Mouse (Mus musculus) hindbrain, postnatal 0 days (tissue): Measurements from ENCODE around the gene Zmynd12. TPM values are rescaled to one million over a fixed set of nuclear protein-coding genes. Genes with fewer than 3 reads are reported as not detected.

Experiments used
- ATAC-seq: fragments of 200-750 bp; cut with Nextera tagmentation; 2 replicates; pipeline ENCODE4 v1.8.0; 2017; ENCODE audit warnings: mild to moderate bottlenecking, moderate TSS enrichment, moderate library complexity
- DNase-seq: peaks from one replicate; pipeline ENCODE4 v3.0.0-alpha.2; 2015; ENCODE audit warnings: low spot score
- H3K27ac ChIP-seq: fragments of 300-500 bp; sonication (generic); 2 replicates; pipeline ENCODE4 v1.5.1; 2014; ENCODE audit warnings: mild to moderate bottlenecking
- H3K27me3 ChIP-seq: fragments of 300-500 bp; sonication (generic); 2 replicates; pipeline ENCODE4 v1.6.1; 2014; ENCODE audit warnings: low read length, mixed read lengths; ENCODE audit not compliant: insufficient read depth
- H3K36me3 ChIP-seq: fragments of 300-500 bp; sonication (generic); 2 replicates; pipeline ENCODE4 v1.6.1; 2014; ENCODE audit warnings: low read length, mixed read lengths; ENCODE audit not compliant: insufficient read depth
- H3K4me1 ChIP-seq: fragments of 300-500 bp; sonication (generic); 2 replicates; pipeline ENCODE4 v1.6.1; 2014; ENCODE audit warnings: antibody characterized with exemption, low read length, mixed read lengths; ENCODE audit not compliant: insufficient read depth
- H3K4me2 ChIP-seq: fragments of 300-500 bp; sonication (generic); 2 replicates; pipeline ENCODE4 v1.6.1; 2014; ENCODE audit warnings: low read depth, mild to moderate bottlenecking, low read length, moderate library complexity, mixed read lengths
- H3K4me3 ChIP-seq: fragments of 300-500 bp; sonication (generic); 2 replicates; pipeline ENCODE4 v1.5.1; 2014; ENCODE audit warnings: low read length
- H3K9ac ChIP-seq: fragments of 300-500 bp; sonication (generic); replicated peaks from 2 replicates; pipeline ENCODE4 v1.6.1; 2014; ENCODE audit warnings: mild to moderate bottlenecking, low read length, moderate library complexity, mixed read lengths
- H3K9me3 ChIP-seq: fragments of 300-500 bp; sonication (generic); 2 replicates; pipeline ENCODE4 v1.6.1; 2016; ENCODE audit warnings: low read length, mixed read lengths
- CTCF ChIP-seq: IDR thresholded peaks from 2 replicates; pipeline ENCODE4 v1.5.1; 2016; ENCODE audit warnings: antibody characterized with exemption, control low read depth, low read depth
- WGBS: fragments of 180-500 bp; shearing (Covaris S2); extraction: QIAGEN DNeasy Blood & Tissue Kit; methylation state at CpG from one replicate; pipeline ENCODE4 v1.1.7; 2014; 5-methylcytosine and 5-hydroxymethylcytosine counted together
- polyA plus RNA-seq: library from polyadenylated mRNA; unstranded; fragments of >200 nt; fragmentation: Nextera tagmentation; extraction: Ambion mirVana; gene quantifications from 2 replicates; pipeline ENCODE4 v1.2.1, GENCODE M21; 2015
- total RNA-seq: library from RNA; depleted of rRNA; stranded (reverse); fragments of >200 nt; gene quantifications from 2 replicates; pipeline ENCODE4 v1.2.3, GENCODE M21; 2014

Gene Zmynd12
- total and polyA plus RNA-seq, 2 experiments from 2014 or later, result 0.51 TPM; not detected in 1

DNA sequence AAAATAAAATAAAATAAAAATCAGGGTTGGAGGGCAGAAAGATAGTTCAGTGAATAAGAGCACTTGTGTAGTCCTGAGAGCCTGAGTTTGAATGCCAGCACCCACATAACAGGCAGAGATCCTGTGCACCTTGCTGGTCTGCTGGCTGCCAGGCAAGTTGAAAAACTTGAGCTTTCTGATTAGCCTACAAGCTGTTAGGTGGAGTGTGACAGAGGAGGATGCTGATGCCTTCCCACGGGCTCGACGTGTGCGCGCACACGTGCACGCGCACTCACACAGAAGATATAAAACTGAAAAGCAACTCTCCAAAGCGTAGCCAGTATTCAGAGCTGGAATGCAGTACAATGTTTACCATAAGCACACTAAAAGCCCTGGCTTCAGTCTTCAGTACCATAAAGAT is 49.9 kb downstream of the Zmynd12 start:
- DNase-seq, result no peak
- H3K4me3 ChIP-seq, result no peak overlapping the region
- no peak for ATAC-seq
- no peak overlapping the region for H3K4me2 ChIP-seq
- H3K9ac ChIP-seq, result no peak overlapping the region
- H3K27ac ChIP-seq, result no peak overlapping the region
- TF ChIP-seq CTCF, result no peak
- H3K36me3 ChIP-seq, result no peaks in the 10 kb centered on the region
- no peaks in the 10 kb centered on the region for H3K9me3 ChIP-seq
- no peaks in the 10 kb centered on the region for H3K4me1 ChIP-seq
- WGBS, result 88% methylated on average over 9 of the region's 9 CpGs
- H3K27me3 ChIP-seq, result no peaks in the 10 kb centered on the region

DNA sequence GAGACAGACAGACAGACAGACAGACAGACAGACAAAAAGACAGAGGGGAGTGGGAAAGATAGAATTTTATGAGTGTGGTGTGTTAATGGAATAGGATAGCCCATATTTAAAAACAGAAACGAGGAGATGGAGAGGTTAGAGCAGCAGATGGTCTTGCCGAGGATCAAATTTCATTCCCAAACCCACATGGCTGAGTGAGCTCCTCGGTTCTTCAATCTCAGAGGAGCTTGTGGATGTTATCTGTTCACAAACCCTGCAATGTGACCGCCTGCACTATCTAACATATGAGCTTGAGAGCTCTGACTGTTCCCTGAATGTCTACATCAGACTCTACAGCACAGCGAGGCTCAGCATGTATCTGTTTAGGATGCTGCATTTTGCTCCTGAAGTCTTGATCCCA is 50.5 kb downstream of the Zmynd12 start:
- 56% methylated on average over 5 of the region's 5 CpGs for WGBS
- TF ChIP-seq CTCF, result no peak
- no peak overlapping the region for H3K4me3 ChIP-seq
- H3K27me3 ChIP-seq, result no peaks in the 10 kb centered on the region
- no peak overlapping the region for H3K9ac ChIP-seq
- no peaks in the 10 kb centered on the region for H3K4me1 ChIP-seq
- DNase-seq, result no peak
- H3K27ac ChIP-seq, result no peak overlapping the region
- ATAC-seq, result no peak
- no peaks in the 10 kb centered on the region for H3K9me3 ChIP-seq
- no peak overlapping the region for H3K4me2 ChIP-seq
- H3K36me3 ChIP-seq, result no peaks in the 10 kb centered on the region

DNA sequence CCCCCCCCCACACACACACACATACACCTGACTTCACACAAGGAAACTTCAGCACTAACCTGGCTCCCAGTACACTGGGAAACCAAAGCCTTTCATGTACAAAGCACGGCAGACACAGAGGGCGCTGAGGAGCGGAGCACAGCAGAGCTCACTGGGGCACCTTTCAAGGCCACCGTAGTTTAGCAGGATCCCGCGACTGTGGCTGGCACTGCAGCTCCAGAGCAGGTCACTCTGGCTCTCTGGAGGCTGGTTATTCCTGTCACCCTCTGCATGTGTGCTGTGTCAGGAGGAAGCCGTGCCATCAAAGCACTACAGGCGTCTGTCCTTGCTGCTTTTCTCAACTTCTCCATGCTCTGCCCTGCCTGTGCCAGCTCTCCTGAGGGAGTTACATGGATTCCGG is 60.4 kb downstream of the Zmynd12 start:
- H3K27me3 ChIP-seq, result no peaks in the 10 kb centered on the region
- no peak overlapping the region for H3K4me3 ChIP-seq
- no peak overlapping the region for H3K4me2 ChIP-seq
- ATAC-seq (peak; percentile 10; the same call in 1 of the 2 replicates), DNase-seq (no peak)
- 63% methylated on average over 9 of the region's 9 CpGs for WGBS
- TF ChIP-seq CTCF, result peak; percentile 29
- no peaks in the 10 kb centered on the region for H3K36me3 ChIP-seq
- H3K9ac ChIP-seq, result no peak overlapping the region
- no peaks in the 10 kb centered on the region for H3K4me1 ChIP-seq
- no peak overlapping the region for H3K27ac ChIP-seq
- no peaks in the 10 kb centered on the region for H3K9me3 ChIP-seq

DNA sequence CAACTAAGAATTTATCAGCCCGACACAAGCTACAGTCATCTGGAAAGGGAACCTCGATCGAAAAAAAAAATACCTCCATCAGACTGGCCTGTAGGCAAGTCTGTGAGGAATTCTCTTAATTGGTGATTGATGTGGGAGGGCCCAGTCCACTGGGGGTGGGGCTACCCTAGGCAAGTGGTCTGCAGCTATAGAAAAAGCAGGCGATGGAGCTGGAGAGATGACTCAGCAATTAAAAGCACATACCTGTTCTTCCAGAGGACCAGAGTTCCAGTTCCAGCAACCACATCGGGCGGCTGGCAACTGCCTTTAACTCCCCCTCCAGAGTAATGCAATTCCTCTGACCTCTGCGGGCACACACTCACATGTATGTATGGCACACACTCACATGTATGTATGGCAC is 62.3 kb downstream of the Zmynd12 start:
- Histone ChIP-seq H3K4me3 (no peak overlapping the region), H3K36me3 (no peaks in the 10 kb centered on the region), H3K4me1 (no peaks in the 10 kb centered on the region), H3K27ac (no peak overlapping the region), H3K27me3 (no peaks in the 10 kb centered on the region), H3K4me2 (no peak overlapping the region), H3K9ac (no peak overlapping the region), H3K9me3 (no peaks in the 10 kb centered on the region)
- 74% methylated on average over 7 of the region's 7 CpGs for WGBS
- TF ChIP-seq CTCF, result no peak
- no peak for ATAC-seq
- DNase-seq, result no peak

DNA sequence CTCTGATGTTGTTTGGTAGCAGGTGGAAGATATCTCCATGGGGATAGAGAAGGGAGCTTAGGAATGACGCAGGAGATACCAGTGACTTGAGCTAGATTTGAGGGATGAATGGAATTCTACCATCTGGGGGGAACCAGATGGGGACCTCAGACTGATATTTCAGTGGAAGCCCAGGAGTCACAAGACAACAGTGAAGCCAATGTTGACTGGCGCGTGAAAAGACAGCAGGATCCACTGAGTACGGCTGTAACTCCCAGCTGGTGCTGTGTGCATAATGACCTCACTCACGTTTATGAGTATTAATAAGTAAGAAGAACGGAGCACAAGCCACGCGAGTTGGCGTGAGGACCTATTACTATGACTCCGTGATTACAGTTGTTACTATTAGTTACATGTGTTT is 67.1 kb downstream of the Zmynd12 start:
- no peak overlapping the region for H3K4me3 ChIP-seq
- H3K27ac ChIP-seq, result peak overlapping the region; percentile 11; the same call in 1 of the 2 replicates
- H3K4me2 ChIP-seq, result 0 out of 2 replicates have a peak overlapping the region, but pooled peaks have one; percentile 10
- 50% methylated on average over 10 of the region's 10 CpGs for WGBS
- no peaks in the 10 kb centered on the region for H3K9me3 ChIP-seq
- DNase-seq, result peak; percentile 59
- no peak for TF ChIP-seq CTCF
- H3K27me3 ChIP-seq, result no peaks in the 10 kb centered on the region
- peak; percentile 57 for ATAC-seq
- H3K4me1 ChIP-seq, result no peaks in the 10 kb centered on the region
- no peaks in the 10 kb centered on the region for H3K36me3 ChIP-seq
- H3K9ac ChIP-seq, result no peak overlapping the region

DNA sequence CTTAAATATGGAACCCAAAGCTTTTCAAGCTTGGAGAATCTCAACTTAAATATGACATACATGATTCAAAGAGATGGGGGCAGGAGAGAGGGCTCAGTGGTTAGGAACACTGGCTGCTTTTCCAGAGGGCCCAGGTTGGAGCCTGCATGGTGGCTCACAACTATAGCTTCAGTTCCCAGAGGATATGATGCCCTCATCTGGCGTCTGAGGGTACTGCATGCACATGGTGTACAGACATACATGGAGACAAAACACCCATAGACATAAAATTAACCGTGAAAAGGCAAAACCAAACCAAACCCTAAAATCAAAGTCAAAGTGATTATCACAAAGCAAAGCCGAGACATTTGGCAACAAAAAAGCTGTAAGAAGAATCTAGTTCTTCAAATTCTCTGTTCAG is 68.2 kb downstream of the Zmynd12 start:
- Histone ChIP-seq H3K9me3 (no peaks in the 10 kb centered on the region), H3K4me3 (no peak overlapping the region), H3K27ac (no peak overlapping the region), H3K27me3 (no peaks in the 10 kb centered on the region), H3K4me1 (no peaks in the 10 kb centered on the region), H3K36me3 (no peaks in the 10 kb centered on the region), H3K9ac (no peak overlapping the region), H3K4me2 (no peak overlapping the region)
- 71% methylated on average over 3 of the region's 3 CpGs for WGBS
- TF ChIP-seq CTCF, result peak; percentile 73
- DNase-seq (peak; percentile 78), ATAC-seq (no peak)

DNA sequence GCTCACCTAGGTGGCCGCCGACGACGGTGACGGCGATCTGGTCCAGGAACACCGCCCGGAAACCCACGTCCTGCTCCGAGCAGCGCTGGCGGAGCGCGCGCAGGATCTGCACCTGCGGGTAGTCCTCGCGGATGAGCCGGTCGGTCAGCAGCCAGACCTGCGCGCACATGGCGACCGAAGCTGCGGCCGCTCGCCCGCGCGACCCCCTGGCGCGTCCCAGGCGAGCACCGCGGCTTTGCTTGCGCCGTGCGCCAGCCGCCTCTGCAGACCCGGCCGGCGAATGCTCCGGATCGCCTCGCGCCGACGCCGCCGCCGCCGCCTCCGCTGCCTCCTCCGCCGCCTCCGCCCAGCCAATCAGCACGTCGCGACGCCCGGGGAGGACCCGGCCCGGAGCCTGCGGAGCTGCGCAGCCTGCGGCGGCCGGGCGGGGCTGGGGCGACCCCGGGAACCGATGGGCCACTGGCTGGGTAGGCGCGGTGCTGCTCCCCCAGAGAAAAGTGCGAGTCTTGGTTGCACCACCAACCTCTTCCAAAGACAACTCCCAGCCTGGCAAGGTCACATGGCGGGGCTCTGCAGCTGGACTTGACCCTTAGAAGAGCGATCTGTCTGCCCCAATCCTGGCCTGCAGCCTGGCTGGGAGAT is 69.8 kb downstream of the Zmynd12 start, which contains the start of gene Rimkla:
Gene Rimkla, minus strand, starts transcription at position 338 of the 642 bp plus-strand sequence.
- no peaks in the 10 kb centered on the region for H3K27me3 ChIP-seq
- 2% methylated on average over 62 of the region's 77 CpGs for WGBS
- H3K36me3 ChIP-seq, result no peaks in the 10 kb centered on the region
- H3K27ac ChIP-seq, result peak within 1 kb of the TSS; percentile 72
- peak within 1 kb of the TSS; percentile 64 for H3K4me2 ChIP-seq
- no peaks in the 10 kb centered on the region for H3K9me3 ChIP-seq
- no peaks in the 10 kb centered on the region for H3K4me1 ChIP-seq
- peak within 1 kb of the TSS; percentile 70 for H3K9ac ChIP-seq
- DNase-seq (peak; percentile 83), ATAC-seq (peak; percentile 87)
- TF ChIP-seq CTCF, result no peak
- H3K4me3 ChIP-seq, result peak within 1 kb of the TSS; percentile 64
